Mouse (Mus musculus) brain, embryonic 14.5 days (tissue): Measurements from ENCODE around the gene Pawr.

Experiments
- CTCF ChIP-seq: fragments of 200-500 bp; IDR thresholded peaks from 2 replicates; pipeline ENCODE4 v1.5.1; 2012; ENCODE audit warnings: inconsistent platforms, mild to moderate bottlenecking, moderate library complexity, borderline replicate concordance; ENCODE audit not compliant: insufficient read depth, insufficient read length; ENCODE audit errors: extremely low read depth
- POLR2A ChIP-seq: fragments of 200-500 bp; IDR thresholded peaks from 2 replicates; pipeline ENCODE4 v1.6.1; 2012; ENCODE audit warnings: mild to moderate bottlenecking, inconsistent platforms, borderline replicate concordance; ENCODE audit not compliant: poor library complexity, insufficient read depth, insufficient read length, severe bottlenecking; ENCODE audit errors: extremely low read depth

- no peak for TF ChIP-seq CTCF
- no peak for TF ChIP-seq POLR2A
Observed at GRCm38 (mm10) chr10:108395229-108395628, 63.3 kb downstream of the Pawr start.
